Mouse (Mus musculus): ENCODE measurements around the gene Slc25a22. TPM values are rescaled to one million over a fixed set of nuclear protein-coding genes. Genes with fewer than 3 reads are reported as not detected.

Slc25a22 gene
- polyA plus RNA-seq (2017; shearing (Covaris generic)), result 75.3 TPM

DNA sequence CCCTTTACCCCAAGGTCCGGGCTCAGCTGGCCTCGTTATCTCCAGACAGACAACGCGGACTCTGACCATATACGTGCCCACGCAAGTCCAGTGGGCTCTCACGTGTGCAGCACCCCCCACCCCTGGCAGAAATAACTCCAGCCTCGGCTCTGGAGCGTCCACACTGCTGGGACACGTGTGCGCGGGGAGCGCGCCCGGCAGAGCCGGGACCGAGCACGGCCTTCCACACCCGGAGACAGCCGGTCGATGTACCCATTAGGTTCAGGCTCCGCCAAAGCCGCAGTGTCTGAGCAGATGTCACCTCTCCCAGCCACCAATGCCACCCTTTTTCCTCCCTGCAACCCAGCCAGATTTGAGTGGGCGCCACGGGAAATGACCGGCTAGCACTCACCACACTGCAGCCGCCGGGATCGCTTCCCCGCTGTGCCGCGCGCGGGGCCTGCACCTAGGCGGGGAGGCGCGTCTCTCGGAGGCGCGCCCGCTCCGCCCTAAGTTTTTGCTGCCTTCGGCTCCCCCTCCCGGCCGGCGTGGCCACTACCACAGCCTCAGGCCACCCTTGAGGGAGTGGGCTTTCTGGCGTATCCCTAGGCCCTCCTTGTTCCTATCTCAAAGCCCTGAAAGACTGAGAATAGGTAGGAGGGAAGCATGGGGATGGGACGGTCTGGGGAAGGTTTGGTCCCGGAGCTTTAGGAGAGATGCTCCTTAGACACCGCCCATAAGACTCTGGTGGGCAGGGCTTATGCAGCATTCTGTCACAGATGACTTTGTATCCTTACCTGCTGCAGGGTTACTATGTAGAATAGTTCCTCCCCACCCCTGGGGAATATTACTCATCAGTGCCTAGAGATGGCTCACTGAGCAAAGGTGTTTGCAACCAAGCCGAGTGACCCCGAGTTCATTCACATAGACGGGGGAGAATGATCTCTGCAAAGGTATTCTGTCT is at the start of gene Slc25a22:
Gene Slc25a22, minus strand, starts transcription at position 715 of the 943 bp plus-strand sequence.

GRCm38 (mm10) chr7:141475011-141475804 is 37.5 kb upstream of the Slc25a22 start, which contains the start of the genes Polr2l and Tspan4:
TSS of gene Polr2l (minus strand) at chr7:141475132.
TSS of gene Tspan4 (plus strand) at chr7:141475240.

DNA sequence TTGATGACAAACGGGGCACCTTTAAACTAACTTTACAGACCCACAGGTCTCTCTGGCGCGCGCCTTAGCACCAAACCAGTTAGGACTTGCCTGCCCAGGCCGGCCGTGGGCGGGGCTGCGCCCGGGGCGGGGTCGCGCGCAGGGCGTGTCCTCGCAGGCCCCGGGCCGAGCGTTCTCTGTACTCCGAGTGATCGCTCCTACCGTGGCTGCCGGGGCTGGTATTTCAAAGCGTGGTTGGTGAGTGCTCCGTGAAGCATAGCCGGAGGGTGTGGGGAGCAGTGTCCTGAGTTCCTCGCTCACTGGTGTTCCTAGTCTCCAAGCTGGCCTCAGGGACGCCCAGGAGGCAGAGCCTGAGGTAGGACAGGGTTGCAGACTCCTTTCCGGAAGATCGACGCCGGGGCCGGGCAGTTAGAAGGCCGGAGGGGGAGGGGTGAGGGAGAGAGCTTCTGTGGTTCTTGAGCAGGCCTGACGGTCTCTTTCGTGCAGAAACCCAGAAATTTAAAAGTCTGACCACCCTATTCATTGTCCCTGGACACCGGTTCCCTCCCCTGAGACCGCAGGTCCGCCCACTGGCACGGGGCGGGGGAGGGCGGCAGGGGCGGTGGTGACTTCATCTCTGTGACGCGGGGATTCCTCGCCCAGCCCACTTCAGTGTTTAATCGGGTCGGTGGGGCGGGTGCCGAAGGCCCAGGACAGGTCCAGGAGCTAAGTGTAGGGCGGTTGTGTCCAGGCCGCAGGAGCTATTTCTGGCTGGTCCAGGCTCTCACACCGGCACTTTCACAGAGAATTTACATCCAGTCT is 29.7 kb upstream of the Slc25a22 start, which contains the start of gene Cd151:
Gene Cd151, plus strand, starts transcription at position 163 of the 801 bp plus-strand sequence.

DNA sequence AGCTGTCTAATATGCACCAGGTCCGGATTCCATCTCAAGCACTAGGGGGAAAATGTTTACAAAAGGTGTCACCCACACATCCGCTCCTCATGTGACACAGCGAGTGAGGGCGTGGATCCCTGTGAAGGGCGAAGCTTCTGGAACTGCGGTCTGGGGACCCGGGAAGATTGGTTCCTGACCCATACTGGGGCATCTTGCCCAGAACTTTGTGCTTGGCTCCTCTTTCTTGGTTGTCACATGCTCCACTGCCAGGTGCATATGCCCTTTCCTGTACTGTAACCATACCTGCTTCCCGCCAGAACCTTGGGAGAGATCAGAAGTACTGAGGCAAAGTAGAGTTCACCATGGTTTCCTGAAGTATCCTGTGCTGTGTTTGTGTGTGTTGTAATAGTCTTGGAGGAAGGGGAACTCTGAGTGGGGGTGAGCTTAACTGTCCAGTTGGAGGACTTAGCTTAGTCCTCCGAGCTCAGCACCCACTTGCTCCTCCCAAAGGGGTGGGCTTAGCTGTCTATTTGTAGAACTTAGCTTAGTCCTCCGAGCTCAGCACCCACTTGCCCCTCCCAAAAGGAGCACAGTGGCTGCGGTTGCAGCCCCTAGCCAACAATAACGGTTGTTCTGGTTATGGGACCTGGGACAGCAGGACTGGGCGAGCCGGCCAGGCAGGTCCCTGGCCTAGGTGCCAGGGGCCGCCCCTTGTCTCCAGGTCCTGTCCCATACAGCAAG is 22.9 kb upstream of the Slc25a22 start, which contains the start of gene Cracr2b:
Gene Cracr2b, plus strand, starts transcription at position 704 of the 723 bp plus-strand sequence.

DNA sequence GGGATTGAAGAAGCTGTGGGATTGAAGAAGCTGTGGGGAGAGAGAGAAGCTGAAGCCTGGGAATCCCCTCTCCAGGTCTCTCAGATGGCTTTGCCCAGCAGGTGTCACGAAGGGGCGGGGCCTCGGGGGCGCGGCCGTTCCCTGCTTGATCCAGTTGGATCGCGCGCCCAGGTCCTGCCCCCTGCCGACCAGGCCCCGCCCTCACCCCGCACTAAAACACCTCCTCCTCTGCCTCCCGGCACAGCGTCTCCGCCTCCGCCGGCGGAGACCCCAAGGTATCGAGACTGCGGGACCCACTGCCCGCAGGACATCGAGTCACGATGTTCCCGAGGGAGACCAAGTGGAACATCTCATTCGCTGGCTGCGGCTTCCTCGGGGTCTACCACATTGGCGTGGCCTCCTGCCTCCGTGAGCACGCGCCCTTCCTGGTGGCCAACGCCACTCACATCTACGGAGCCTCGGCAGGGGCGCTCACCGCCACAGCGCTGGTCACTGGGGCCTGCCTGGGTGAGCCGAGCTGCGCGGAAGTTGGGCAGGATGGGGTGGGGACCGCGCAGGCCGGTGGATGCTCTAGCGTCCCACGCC is 17.4 kb upstream of the Slc25a22 start, which contains the start of gene Pnpla2:
Gene Pnpla2, plus strand, starts transcription at position 232 of the 585 bp plus-strand sequence.

DNA sequence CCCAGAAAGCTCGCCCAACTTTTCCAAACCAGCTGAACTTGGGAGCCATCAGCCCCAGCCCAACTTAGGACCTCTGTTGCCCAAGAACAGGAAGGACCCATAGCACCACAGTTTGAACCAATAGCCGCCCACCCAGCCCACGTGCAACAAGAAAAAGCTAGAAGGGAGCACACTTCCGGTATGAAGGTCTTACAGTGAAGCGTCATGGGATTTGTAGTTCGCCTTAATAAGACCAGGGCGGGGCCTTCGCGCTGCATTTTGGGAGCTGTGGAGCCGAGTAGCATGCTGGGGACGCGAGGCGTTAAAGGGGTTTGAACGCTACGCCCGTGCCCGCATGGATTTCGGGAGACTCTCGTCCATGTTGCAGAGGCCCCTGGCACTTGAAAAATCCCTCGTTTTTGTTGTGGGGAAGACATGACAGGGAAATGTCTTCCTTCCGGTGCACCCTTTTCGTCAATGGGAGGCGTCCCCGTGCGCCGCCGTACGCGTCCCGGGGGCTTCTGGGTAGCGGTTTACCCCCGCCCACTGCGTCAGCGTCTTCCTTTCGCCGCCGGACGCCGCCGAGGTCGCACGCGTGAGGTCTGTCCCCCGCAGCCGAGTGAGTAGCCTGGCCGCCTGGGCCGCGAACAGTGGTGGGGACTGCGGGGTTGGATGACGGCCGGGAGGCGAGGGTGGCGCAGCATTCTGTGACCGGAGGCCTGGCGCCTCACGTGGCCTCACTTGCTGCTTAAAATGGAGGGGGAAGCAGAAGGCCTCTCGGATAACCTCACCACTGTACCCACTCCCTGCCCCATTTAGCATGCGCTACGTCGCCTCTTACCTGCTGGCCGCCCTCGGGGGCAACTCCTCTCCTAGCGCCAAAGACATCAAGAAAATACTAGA is 9.7 kb upstream of the Slc25a22 start, which contains the start of gene Rplp2:
Gene Rplp2, plus strand, starts transcription at position 261 of the 882 bp plus-strand sequence.

DNA sequence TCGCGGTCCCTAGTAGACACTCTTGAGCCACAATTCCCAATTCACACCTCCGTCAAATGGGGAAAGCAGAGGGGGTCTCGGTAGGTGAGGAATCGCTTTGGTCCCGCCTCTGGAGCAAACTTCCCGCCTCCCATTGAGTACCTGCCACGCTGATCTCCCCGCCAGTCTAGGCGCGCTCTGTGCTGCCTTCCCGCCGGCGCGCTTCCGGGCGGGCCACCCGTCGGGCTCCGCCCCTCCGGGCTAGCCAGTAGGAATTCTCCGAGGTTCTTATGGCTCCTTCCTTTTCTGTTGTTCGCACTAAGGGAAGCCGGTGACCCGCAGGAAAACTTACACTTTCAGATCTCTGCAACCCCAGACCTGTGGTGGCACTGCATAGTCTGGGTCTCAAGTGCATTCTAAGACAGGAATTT is 6.1 kb upstream of the Slc25a22 start, which contains the start of gene Pidd1:
Gene Pidd1, minus strand, starts transcription at position 198 of the 410 bp plus-strand sequence.

DNA sequence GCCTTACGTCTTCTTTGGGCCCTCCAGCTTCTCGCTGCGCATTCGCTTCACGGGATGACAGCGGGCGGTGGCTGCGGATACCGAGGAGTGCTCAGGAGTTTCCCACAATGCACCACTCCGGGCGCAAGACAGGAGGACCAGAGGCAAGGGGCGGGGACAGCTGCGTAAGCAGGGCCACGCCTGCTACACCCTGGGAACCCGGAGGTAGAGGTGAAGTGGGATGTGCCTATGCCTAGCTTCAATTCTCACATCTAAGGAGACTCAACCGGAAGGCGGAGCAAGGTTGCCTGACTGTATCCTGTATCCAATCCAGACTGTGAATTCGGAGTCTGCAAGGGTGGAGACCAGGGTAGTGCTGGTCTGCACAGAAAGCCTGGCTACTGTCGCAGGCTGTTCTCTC is 8.4 kb downstream of the Slc25a22 start, which contains the start of gene Cend1:
Gene Cend1, minus strand, starts transcription at position 182 of the 400 bp plus-strand sequence.

GRCm38 (mm10) chr7:141413809-141414584 is 23.7 kb downstream of the Slc25a22 start, which contains the start of gene Gatd1:
TSS of gene Gatd1 (minus strand) at chr7:141414136.

DNA sequence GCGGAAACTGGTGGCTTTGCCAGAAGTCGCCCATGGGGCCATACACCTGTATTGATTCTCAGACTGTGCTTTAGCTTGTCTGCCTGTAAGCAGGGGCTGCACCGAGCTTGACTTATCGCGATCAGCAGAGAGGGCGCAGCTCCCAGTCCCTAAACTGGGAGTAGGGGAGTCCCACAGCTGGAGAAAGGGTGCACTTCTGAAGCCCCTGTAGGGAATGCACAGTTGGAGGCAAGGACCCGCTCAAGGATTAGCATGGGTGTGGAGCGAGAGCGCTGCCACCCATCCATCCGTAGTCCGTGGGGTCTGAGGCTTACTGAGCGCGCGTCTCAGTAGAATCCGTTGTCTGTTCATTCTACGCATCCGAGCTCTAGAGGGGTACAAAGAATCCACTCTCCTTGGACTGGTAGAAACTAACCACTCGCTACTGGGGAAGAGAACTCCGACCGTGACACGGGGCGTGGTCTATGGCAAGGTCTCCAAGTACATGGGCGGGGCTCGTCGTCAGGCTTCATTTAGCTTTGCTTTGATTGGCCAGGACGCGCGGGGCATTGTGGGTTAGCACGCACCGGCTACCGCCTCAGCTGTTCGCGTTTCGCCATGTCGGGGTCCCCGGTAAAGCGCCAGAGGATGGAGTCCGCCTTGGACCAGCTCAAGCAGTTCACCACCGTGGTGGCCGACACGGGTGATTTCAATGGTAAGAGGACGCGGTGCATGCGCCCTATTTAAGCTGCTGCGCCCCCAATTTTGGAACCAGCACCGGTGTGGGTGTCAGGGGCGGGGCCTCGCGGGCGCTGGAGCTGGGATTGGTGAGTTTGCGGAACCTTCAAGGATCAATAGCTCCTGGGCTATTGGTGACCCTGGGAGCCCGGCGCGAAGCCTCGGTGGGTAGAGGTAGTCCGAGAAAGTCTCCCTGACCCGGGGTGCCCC is 45.8 kb downstream of the Slc25a22 start, which contains the start of gene Taldo1:
Gene Taldo1, plus strand, starts transcription at position 575 of the 927 bp plus-strand sequence.

Other genes starting within 250 kb of the Slc25a22 start
- 4.6 TPM for gene Hras, start 243.9 kb downstream of the Slc25a22 start, polyA plus RNA-seq (2017; shearing (Covaris generic))
- 3.6 TPM for gene Lrrc56, start 243.7 kb downstream of the Slc25a22 start, polyA plus RNA-seq (2017; shearing (Covaris generic))
- gene Lmntd2, start 223.8 kb downstream of the Slc25a22 start, polyA plus RNA-seq (2017; shearing (Covaris generic)), result 14.3 TPM
- gene Rassf7, start 222.0 kb downstream of the Slc25a22 start, polyA plus RNA-seq (2017; shearing (Covaris generic)), result 22.1 TPM
- 130 TPM for gene Phrf1, start 209.1 kb downstream of the Slc25a22 start, polyA plus RNA-seq (2017; shearing (Covaris generic))
- 110 TPM for gene Irf7, start 171.4 kb downstream of the Slc25a22 start, polyA plus RNA-seq (2017; shearing (Covaris generic))
- not detected for gene Cdhr5, start 161.1 kb downstream of the Slc25a22 start, polyA plus RNA-seq (2017; shearing (Covaris generic))
- not detected for gene Sct, start 158.8 kb downstream of the Slc25a22 start, polyA plus RNA-seq (2017; shearing (Covaris generic))
- gene Drd4, start 145.9 kb downstream of the Slc25a22 start, polyA plus RNA-seq (2017; shearing (Covaris generic)), result not detected
- gene Deaf1, start 110.2 kb downstream of the Slc25a22 start, polyA plus RNA-seq (2017; shearing (Covaris generic)), result 14.8 TPM
- 37.9 TPM for gene Tmem80, start 110.2 kb downstream of the Slc25a22 start, polyA plus RNA-seq (2017; shearing (Covaris generic))
- not detected for gene Eps8l2, start 99.0 kb downstream of the Slc25a22 start, polyA plus RNA-seq (2017; shearing (Covaris generic))
- gene Taldo1, start 45.7 kb downstream of the Slc25a22 start, polyA plus RNA-seq (2017; shearing (Covaris generic)), result 364 TPM
- gene Gatd1, start 23.8 kb downstream of the Slc25a22 start, polyA plus RNA-seq (2017; shearing (Covaris generic)), result 82.8 TPM
- gene Cend1, start 8.4 kb downstream of the Slc25a22 start, polyA plus RNA-seq (2017; shearing (Covaris generic)), result 0.38 TPM
- gene Pidd1, start 6.1 kb upstream of the Slc25a22 start, polyA plus RNA-seq (2017; shearing (Covaris generic)), result 10.2 TPM
- 1,938 TPM for gene Rplp2, start 9.5 kb upstream of the Slc25a22 start, polyA plus RNA-seq (2017; shearing (Covaris generic))
- gene Pnpla2, start 17.3 kb upstream of the Slc25a22 start, polyA plus RNA-seq (2017; shearing (Covaris generic)), result 87.0 TPM
- gene Cracr2b, start 23.2 kb upstream of the Slc25a22 start, polyA plus RNA-seq (2017; shearing (Covaris generic)), result 0.62 TPM
- 7.4 TPM for gene Cd151, start 29.5 kb upstream of the Slc25a22 start, polyA plus RNA-seq (2017; shearing (Covaris generic))
- gene Polr2l, start 37.2 kb upstream of the Slc25a22 start, polyA plus RNA-seq (2017; shearing (Covaris generic)), result 30.8 TPM
- gene Tspan4, start 37.3 kb upstream of the Slc25a22 start, polyA plus RNA-seq (2017; shearing (Covaris generic)), result 3.1 TPM
- gene Chid1, start 102.0 kb upstream of the Slc25a22 start, polyA plus RNA-seq (2017; shearing (Covaris generic)), result 28.2 TPM
- 21.7 TPM for gene Ap2a2, start 124.3 kb upstream of the Slc25a22 start, polyA plus RNA-seq (2017; shearing (Covaris generic))
- gene Muc6, start 217.4 kb upstream of the Slc25a22 start, polyA plus RNA-seq (2017; shearing (Covaris generic)), result 0.09 TPM